Mouse (Mus musculus) myocyte (in vitro differentiated cells): ENCODE measurements at regions not wholly inside any gene's neighbourhood (a gene's known extent, or its start where the extent isn't known, plus 50 kb on each side); places are given as distances from the start of the nearest gene placed in this dataset.

Source experiments
- CEBPB ChIP-seq: IDR thresholded peaks from 2 replicates; pipeline ENCODE4 v1.6.1; 2011; ENCODE audit warnings: mild to moderate bottlenecking, moderate library complexity; ENCODE audit not compliant: poor library complexity, insufficient read depth, severe bottlenecking
- POLR2A ChIP-seq: IDR thresholded peaks from one replicate; pipeline ENCODE4 v1.6.1; 2011; ENCODE audit warnings: low read depth, mild to moderate bottlenecking, control low read depth, moderate library complexity; ENCODE audit not compliant: insufficient read length
- TCF12 ChIP-seq: IDR thresholded peaks from one replicate; pipeline ENCODE4 v1.6.1; 2011; ENCODE audit warnings: mild to moderate bottlenecking, control low read depth; ENCODE audit not compliant: poor library complexity, insufficient read depth, severe bottlenecking

- TF ChIP-seq POLR2A, result no peak
- TF ChIP-seq CEBPB, result no peak
- TF ChIP-seq TCF12, result no peak
Measured at GRCm38 (mm10) chr5:133983249-133983966, 116.1 kb upstream of the Castor2 start.
